Mouse (Mus musculus) bone marrow macrophage, adult 2 months (primary cell): ENCODE data around the gene Vmn1r16. TPM values are rescaled to one million over a fixed set of nuclear protein-coding genes. Genes with fewer than 3 reads are reported as not detected.
"Not testable (repeated sequence)": the region's sequence is repeated elsewhere in the genome, so short reads cannot be mapped to it uniquely, and the experiment has no call there.

Experiments
- H3K27ac ChIP-seq: 2 replicates; pipeline ENCODE4 v1.5.1; 2012; ENCODE audit warnings: low read depth, low read length; ENCODE audit not compliant: insufficient read depth
- H3K4me1 ChIP-seq: 2 replicates; pipeline ENCODE4 v1.6.1; 2012; ENCODE audit warnings: low read length; ENCODE audit not compliant: control insufficient read depth, insufficient read depth
- H3K4me3 ChIP-seq: 2 replicates; pipeline ENCODE4 v1.5.1; 2012; ENCODE audit warnings: mild to moderate bottlenecking, low read length, moderate library complexity; ENCODE audit not compliant: insufficient read depth
- CTCF ChIP-seq: IDR thresholded peaks from 2 replicates; pipeline ENCODE4 v1.5.1; 2012; ENCODE audit warnings: low read depth, mild to moderate bottlenecking, low read length, moderate library complexity
- POLR2A ChIP-seq: IDR thresholded peaks from 2 replicates; pipeline ENCODE4 v1.6.1; 2012; ENCODE audit warnings: mild to moderate bottlenecking, low read depth, low read length, borderline replicate concordance
- polyA plus RNA-seq: library from polyadenylated mRNA; stranded (reverse); fragments of >200 nt; gene quantifications from 2 replicates; pipeline ENCODE4 v1.2.4, GENCODE M21; 2012; ENCODE audit not compliant: missing spikeins, insufficient read depth, insufficient read length

The Vmn1r16 gene
- not detected in 2 replicates for polyA plus RNA-seq

DNA sequence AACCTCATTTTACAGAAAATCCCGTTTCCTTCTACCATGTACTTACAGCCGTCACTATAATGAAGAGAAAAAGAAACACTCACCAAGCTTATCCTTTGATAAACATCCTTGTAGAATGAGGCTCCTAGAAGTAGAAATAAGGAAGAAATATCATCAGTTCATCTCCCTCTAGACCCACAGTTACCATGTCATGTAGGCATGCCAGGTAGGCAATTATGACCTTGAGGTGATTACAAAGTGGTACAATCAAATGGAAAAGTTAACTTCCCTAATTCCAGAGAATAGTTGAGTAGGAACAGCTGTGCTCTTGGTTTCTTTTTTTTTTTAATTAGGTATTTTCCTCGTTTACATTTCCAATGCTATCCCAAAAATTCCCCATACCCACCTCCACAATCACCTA lies at the start of gene Vmn1r16:
Vmn1r16 (minus strand) TSS at position 101 of the 400 bp plus-strand sequence.
- Histone ChIP-seq H3K4me1 (no peaks in the 10 kb centered on the region), H3K4me3 (no peak within 1 kb of the TSS), H3K27ac (no peak within 1 kb of the TSS)
- TF ChIP-seq POLR2A = no peak

DNA sequence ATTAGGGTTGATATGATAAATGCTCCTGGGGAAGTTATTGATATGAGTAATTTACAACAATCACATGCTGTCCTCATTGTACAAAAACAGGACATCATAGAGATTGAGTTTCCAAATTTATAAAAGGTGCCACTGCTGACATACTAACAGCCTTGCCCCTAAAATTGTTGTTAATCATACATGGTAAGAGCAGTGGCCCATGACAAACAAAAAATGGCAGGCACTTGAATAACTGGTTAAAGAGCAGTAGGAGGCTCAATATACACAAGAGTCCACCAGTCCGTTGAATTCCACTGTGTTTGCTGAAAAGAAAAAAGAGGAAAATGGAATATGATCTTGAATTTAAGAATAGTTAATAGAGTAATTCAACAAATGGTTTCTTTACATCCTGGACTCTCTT lies 38.2 kb upstream of the Vmn1r16 start:
- Histone ChIP-seq H3K4me3 (no peak overlapping the region), H3K27ac (no peak overlapping the region), H3K4me1 (no peaks in the 10 kb centered on the region)
- TF ChIP-seq CTCF = no peak
- TF ChIP-seq POLR2A = no peak

DNA sequence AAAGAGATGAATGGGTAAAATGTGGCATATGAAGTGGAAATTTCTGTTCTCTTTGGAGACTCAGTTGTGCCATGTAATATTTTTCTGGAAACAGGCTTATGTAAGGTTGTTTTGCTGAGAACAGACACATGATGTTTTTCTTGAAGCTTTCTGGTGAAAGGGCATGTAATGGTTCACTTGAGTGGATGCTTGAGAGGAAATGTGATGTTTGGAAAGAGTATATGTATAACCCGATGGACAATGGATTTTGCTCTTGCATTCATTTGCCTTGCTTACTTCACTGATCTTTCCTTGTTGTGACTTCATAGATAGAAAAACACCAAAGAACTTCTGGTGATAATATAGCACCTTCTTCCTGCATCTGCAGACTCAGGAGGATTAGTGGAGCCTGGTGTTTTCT lies 36.6 kb upstream of the Vmn1r16 start:
- not testable (repeated sequence) for H3K27ac ChIP-seq, H3K4me1 ChIP-seq, H3K4me3 ChIP-seq

DNA sequence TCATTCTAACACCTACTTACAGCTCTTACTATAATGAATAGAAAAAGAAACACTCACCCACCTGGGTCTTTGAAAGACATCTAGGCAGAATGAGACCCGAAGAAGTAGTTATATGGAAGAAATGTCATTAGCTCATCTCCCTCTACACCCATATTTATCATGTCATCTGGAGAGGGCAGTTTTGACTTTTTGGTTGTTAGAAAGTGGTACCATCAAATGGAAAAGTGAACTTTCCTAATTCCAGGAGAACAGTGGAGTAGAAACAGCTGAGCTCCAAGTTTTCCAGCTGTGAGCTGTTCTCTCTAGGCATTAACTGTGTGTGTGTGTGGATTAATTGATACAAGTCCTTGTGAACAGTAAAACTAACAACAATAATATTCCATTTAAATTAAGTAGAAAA lies 34.3 kb upstream of the Vmn1r16 start, which contains the start of gene Vmn1r17:
Vmn1r17 (minus strand) TSS at position 101 of the 400 bp plus-strand sequence.
- no peak within 1 kb of the TSS for H3K27ac ChIP-seq
- no peak for TF ChIP-seq POLR2A
- TF ChIP-seq CTCF = no peak
- H3K4me3 ChIP-seq = no peak within 1 kb of the TSS
- no peaks in the 10 kb centered on the region for H3K4me1 ChIP-seq

DNA sequence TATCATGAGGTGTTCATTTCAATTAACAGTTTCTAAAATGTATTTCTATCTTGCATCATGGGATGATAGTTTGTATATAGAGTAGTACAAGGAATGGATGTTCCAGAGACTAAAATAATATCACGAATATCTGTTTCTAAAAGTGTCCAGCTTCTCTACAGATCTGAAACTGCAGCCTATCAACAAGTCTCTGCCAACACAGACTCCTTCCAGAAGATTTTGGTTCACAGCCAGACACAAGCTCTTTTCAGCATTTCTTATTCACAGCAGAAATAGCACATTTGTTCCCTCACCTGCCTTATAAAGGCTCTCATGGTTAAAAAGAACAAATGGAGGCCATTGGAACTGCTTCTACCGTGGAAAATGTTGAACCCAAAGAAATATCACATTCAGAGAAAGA lies 27.6 kb upstream of the Vmn1r16 start:
- no peak for TF ChIP-seq CTCF
- no peak for TF ChIP-seq POLR2A
- Histone ChIP-seq H3K27ac (no peak overlapping the region), H3K4me3 (no peak overlapping the region), H3K4me1 (no peaks in the 10 kb centered on the region)

DNA sequence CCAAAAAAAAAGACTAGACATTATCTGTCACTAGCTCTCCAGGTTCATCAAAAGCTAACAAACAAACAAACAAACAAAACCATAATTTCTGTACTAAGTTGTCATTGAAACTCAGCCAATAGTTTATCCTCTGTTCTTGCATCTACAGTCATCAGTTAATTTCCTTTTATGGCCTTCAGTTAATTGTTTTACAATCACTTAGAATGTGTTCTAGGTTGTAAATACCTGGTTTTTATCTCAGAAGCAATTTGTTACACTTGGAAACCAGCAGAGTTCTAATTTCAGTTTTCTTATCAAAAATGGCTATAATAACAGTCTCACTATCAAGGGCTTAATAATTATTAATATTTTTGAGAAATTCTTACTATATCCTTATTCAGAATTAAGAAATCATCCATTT lies 3.1 kb downstream of the Vmn1r16 start:
- no peak for TF ChIP-seq POLR2A
- no peak for TF ChIP-seq CTCF

DNA sequence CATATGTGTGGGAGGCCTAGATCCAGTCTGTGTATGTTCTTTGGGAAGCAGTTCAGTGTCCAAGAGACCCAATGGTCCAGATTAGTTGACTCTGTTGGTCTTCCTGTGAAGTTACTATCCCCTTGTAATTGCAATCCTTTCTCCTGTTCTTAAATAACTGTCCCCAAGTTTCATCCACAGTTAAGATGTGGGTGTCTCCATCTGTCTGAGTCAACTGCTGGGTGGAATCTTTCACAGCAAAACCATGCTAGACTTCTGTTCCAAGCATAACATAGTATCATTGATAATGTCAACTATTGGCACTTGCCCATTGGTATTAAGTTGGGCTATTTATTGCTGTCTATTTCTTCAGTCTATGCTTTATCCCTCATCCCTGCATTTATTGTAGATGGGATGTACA lies 50.3 kb downstream of the Vmn1r16 start:
- H3K4me3 ChIP-seq = no peak overlapping the region
- TF ChIP-seq CTCF (no peak), POLR2A (no peak)
- no peak overlapping the region for H3K27ac ChIP-seq
- no peaks in the 10 kb centered on the region for H3K4me1 ChIP-seq

More for the DNA sequence above, 3.1 kb downstream of the Vmn1r16 start:
- H3K4me3 ChIP-seq = no peak overlapping the region
- no peak overlapping the region for H3K27ac ChIP-seq
- H3K4me1 ChIP-seq = no peaks in the 10 kb centered on the region

DNA sequence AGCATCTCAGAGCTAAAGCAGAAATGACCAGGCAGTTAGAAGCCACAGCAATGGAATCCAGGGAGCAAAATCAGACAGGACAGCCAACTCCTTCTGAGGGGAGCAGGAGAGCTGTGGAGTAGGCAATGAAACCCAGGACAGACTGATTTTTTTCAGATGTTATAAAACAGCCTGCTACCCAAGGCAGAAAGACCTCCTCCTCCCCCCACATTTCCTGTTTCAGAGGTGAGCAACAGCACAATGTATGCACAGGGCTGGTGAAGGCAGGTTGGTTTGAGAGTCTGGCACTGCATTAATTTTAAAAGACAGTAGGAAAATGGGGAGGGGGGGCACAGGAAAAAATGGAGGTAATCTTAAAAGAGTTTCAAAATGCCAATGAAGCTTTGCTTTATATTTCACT lies 56.8 kb downstream of the Vmn1r16 start:
- no peak overlapping the region for H3K4me3 ChIP-seq
- H3K27ac ChIP-seq = no peak overlapping the region
- TF ChIP-seq POLR2A = no peak
- no peak for TF ChIP-seq CTCF
- no peaks in the 10 kb centered on the region for H3K4me1 ChIP-seq

DNA sequence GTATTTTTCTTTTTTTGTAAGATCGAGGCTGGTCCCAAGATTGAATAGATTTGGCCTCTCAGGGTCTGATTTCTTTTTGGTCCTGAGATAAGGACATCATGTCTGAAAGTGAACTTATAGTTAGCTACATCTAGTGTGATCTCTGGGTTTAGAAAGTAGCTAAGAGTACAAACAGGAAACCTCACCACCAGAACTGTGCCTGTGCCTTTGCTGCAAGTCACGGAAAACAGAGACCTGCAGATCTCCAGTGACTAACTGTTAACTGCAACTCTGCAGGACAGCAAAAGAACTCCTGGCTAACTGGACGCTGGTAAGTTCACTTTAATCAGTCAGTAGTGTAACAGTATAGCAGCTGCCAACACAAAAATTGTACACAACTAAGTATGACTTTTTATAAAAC lies 57.4 kb downstream of the Vmn1r16 start:
- Histone ChIP-seq H3K4me1 (no peaks in the 10 kb centered on the region), H3K27ac (no peak overlapping the region), H3K4me3 (no peak overlapping the region)
- TF ChIP-seq CTCF (no peak), POLR2A (no peak)

Other genes starting within 250 kb of the Vmn1r16 start
- not detected in 2 replicates for gene Vmn1r10, start 220.0 kb downstream of the Vmn1r16 start, polyA plus RNA-seq
- not detected in 2 replicates for gene Vmn1r11, start 196.0 kb downstream of the Vmn1r16 start, polyA plus RNA-seq
- 0.89 TPM in 1 of 2 replicates, not detected in the other for gene Vmn1r12, start 172.6 kb downstream of the Vmn1r16 start, polyA plus RNA-seq
- gene Vmn1r13, start 126.2 kb downstream of the Vmn1r16 start, polyA plus RNA-seq = not detected in 2 replicates
- not detected in 2 replicates for gene Vmn1r14, start 97.8 kb downstream of the Vmn1r16 start, polyA plus RNA-seq
- not detected in 2 replicates for gene Vmn1r15, start 71.5 kb downstream of the Vmn1r16 start, polyA plus RNA-seq
- not detected in 2 replicates for gene Vmn1r17, start 34.2 kb upstream of the Vmn1r16 start, polyA plus RNA-seq
- gene Vmn1r18, start 66.3 kb upstream of the Vmn1r16 start, polyA plus RNA-seq = 0.05 TPM in 1 of 2 replicates, not detected in the other
- not detected in 2 replicates for gene Vmn1r19, start 74.3 kb upstream of the Vmn1r16 start, polyA plus RNA-seq
- gene Vmn1r20, start 99.4 kb upstream of the Vmn1r16 start, polyA plus RNA-seq = not detected in 2 replicates
- 10.2 and 16.2 TPM in 2 replicates for gene Ppm1k, start 206.0 kb upstream of the Vmn1r16 start, polyA plus RNA-seq